Mouse (Mus musculus): ENCODE measurements around the gene Ap2a2.
"Not testable (repeated sequence)": the region's sequence is repeated elsewhere in the genome, so short reads cannot be mapped to it uniquely, and the experiment has no call there.

DNA sequence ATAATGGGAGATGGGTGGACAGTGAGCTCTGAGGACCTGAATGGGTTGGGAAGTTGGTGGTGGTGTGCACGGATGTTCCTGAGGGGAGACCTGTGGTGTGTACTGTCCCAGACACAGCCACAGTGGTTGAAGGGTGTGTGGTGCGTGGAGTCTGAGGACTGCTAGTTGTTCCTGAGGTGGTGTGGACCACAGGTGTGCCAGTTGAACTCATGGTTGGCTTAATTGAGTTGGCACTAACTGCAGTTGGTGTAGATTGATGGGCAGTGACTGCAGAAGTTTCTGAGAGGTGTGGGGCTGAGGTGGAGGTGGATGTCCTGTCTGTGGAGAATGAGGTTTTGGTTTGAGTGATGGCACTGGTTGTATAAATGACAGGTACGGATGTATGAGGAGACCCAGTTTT, 76.1 kb downstream of the Ap2a2 start:
- not testable (repeated sequence) for TF ChIP-seq CTCF, EP300 (IDR thresholded peaks at IDR 0.05; ENCODE audit: low read depth)

Data from heart, postnatal 0 days (tissue).